Mouse (Mus musculus): ENCODE data around the gene Zfp3.

DNA sequence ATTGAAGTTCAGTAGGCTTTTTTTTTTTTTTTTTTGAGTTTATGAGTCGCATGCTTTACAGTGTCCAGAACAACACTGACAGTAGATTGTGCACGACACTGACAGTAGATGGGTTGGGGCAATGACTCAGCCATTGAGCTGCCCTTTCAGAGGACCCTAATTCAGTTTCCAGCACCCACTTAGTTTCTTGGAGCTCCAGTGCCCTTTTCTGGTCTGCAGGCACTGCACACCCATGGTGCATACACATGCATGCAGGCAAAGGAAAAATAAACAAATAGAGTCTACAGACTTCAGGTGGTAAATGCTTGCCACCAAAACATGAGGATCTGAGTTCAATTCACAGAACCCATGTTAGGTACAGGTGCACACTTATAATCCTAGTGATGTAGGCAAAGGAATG is 37.4 kb upstream of the Zfp3 start:
- TF ChIP-seq FLI1 (IDR thresholded peaks at IDR 0.05; ENCODE audit: low read length) (no peak), GATA1 (IDR thresholded peaks at IDR 0.05; ENCODE audit: borderline replicate concordance, low read length) (no peak)
